Mouse (Mus musculus) heart, adult 2 months (tissue): ENCODE results near the gene Grap2.

Source experiments
- CTCF ChIP-seq: fragments of 200-600 bp; IDR thresholded peaks from 2 replicates; pipeline ENCODE4 v1.8.1; 2022; ENCODE audit warnings: antibody characterized with exemption, mild to moderate bottlenecking, moderate library complexity
- EP300 ChIP-seq: fragments of 200-500 bp; IDR thresholded peaks from 2 replicates; pipeline ENCODE4 v1.6.1; 2011; ENCODE audit warnings: low read depth, low read length, control low read depth; ENCODE audit not compliant: insufficient read depth
- POLR2A ChIP-seq: fragments of 200-500 bp; IDR thresholded peaks from 2 replicates; pipeline ENCODE4 v1.6.1; 2011; ENCODE audit warnings: mild to moderate bottlenecking, low read depth, low read length, control low read depth; ENCODE audit not compliant: insufficient read depth

DNA sequence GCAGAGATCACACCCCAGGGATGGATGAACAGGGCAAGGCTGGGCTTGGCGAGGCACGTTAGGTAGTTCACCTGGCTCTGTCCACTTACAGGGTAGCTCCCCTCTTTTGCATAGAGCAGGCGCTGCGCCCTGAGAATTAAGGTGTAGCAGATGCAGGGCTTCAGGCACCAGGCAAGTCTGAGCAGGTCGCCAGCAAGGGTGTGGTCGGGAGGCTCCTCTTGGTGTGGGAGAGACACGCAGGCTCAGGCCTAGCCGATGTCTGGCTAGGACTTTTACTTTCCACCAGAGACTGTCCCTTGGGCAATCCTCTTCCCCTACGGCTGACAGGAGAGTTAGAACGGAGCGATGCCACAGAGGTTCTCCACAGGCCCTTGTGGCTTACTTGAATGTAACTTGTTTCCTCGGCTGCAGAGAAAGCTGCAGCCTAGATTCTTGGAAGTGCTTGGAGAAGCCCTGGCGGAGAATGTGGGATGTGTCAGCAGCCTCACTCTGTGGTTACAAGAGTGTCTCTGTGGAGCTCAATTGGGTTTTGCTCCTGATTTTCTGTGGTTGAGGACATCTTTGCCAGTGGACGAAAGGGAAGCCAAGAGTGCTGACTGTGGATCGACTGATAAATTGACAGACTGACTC, 76.7 kb downstream of the Grap2 start:
- TF ChIP-seq CTCF (no peak), POLR2A (no peak), EP300 (no peak)
